Mouse (Mus musculus) fat pad, adult 2 months (tissue): ENCODE measurements around the gene Ccnjl.

ENCODE experiments used
- DNase-seq: peaks from one replicate; pipeline ENCODE4 v3.0.0-alpha.2; 2011; ENCODE audit warnings: low read depth, low spot score; ENCODE audit errors: extremely low read depth

Gene Ccnjl

DNA sequence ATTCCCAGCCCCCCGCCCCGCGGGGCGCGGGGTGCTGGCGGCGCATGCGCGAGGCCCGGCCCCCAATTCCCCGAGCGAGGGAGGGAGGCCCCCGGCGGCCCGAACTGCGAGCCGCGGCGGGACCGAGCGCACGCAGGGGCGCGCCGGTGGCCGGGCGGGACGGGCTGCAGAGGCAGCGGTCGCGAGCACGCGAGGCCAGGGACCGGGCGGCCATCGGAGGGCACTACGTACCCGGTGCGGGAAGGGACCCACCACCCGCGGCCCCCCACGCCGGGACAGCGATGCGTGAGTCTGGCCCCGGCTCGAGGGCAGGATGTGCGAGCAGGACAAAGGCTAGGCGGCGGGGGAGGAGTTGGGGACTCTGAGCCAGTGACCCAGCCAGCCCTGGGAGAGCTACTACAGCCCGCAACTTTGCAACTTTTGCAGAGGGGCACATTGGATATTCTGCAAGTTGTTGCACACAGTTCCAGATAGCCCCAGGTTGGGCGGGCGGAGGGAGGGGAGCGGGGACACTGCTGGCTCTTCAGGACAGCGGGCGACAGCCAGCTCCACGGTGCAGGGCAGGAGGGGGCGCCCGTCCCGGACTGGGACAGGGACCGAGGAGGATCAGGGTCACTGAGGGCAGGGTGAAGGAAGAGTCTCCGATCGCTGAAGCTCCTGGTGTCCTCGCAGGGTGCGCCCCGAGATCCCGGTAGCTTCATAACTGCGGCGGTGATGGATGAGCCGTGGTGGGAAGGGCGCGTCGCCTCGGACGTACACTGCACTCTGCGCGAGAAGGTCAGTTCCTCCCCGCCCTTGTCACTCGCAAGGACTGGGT is at the start of gene Ccnjl:
Ccnjl (plus strand) TSS at position 102 of the 817 bp plus-strand sequence.
- no peak for DNase-seq

DNA sequence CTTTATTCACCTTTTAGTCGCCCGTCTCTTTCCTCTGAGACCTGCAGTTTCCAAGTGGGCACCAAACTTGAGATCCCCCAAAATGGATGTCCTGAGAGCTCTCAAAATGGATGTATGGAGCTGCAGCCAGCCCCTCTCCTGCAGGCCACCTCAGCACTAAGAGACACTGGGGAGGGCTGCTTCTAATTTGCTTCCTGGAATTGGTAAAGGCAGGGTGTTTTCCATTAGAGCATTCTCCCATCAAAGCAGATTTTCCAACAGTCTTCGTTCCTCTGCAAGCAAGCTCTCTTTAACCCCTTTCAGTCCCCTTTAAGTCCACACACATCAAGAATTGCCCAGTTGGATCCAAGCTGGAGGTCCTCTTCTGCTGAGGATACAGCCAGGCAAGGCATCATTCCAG is 49.2 kb upstream of the Ccnjl start:
- no peak for DNase-seq

DNA sequence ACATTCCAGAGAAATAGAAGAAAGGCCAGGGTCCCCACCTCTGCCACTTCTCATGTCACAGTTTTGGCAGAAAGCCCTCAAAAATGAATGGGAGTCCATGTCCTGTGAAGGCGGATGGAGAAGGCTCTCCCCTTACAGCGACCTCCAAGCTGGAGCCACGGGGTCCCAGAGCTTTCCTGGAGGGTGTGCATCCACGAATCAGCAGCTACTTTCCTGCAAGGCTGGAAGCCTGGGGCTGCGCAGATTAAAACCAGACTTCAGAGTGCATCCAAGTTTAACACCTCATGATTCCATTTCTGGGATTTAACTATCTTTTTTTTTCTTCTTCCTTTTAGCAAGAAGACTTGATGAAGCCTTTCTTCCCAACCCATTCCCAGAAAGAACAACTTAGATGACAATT is 48.0 kb upstream of the Ccnjl start:
- no peak for DNase-seq

DNA sequence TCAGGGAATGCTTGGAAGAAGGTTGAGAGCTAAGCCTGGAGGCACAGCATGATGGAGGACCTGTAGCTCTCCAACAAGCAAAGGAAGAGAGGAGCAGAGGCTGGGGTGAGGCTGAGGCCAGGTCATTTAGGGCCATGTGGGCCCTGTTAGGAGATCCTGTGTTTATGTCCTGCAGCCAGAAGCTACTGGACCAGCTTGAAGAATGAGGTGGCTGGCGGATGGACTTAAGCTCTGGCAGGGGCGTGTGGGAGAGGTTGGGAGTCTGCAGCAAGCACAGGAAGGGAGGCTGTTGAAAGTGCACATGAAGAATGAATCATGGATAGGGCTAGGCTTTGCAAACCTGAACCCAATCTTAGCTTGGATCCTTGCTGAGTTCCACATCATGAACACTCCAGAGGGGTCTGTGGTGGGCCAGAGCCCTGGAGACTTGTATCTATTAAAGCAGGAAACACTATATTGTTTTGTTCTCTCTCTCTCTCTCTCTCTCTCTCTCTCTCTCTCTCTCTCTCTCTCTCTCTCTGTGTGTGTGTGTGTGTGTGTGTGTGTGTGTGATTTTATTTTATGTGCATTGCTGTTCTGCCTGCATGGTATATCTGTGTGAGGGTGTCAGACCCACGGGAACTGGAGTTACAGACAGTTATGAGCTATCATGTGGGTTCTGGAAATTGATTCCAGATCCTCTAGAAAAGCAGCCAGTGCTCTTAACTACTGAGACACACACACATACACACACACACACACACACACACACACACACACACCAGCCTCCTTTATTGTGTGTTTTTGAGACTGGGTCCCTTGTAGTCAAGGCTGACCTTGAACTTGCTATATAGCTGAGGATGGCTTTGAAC is 46.7 kb upstream of the Ccnjl start:
- DNase-seq, result no peak

DNA sequence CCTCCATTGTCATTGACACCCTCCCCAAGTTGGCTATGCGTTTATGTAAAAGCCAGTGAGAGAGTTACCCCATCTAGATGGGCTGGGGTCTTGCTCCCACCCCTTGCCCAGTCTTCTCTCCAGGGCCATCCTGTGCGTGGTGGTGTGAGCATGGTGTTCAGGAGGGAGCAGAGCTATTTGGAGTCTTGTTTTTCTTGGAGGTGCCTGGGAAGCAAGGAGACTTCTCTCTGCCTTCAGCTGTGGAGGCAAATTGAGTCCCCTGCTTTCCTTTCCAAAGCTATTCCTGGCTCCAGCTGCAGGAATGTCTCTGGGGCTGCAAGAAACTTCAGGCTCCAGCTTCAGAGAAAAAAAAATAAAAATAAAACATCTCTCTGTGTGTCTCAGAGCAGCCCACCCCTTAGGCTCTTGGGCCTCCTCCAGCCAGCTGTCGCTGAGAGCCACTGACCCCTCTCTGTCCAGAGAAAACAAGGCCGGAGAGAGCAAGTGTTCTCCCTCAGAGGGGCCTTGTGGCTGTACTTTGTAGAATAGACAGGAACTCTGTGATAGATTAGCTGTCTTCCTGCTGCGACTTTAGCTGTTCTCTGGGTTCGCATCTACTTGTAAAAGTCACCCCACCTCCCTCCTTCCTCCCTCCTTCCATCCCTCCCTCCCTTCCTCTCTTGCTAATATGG is 45.3 kb upstream of the Ccnjl start:
- no peak for DNase-seq

DNA sequence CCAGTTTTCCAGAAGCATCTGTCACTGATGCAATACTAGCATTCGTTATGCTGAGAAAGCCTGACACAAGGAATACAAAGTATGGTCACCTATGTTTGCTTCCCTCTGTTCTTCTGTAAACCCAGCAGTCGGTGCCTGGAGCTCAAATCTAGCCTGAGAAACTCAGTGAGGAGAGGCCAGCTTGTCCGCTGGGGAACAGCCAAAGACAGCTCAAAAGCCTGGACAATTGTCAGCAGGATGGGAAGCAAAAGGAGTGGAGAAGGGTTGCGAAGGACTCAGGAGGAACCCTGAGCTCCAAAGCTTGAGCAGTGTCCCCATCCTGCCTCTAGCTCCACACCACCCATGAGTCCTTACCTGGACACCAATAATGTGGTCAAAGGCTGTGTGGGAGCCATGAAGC is 44.5 kb upstream of the Ccnjl start:
- DNase-seq, result no peak

DNA sequence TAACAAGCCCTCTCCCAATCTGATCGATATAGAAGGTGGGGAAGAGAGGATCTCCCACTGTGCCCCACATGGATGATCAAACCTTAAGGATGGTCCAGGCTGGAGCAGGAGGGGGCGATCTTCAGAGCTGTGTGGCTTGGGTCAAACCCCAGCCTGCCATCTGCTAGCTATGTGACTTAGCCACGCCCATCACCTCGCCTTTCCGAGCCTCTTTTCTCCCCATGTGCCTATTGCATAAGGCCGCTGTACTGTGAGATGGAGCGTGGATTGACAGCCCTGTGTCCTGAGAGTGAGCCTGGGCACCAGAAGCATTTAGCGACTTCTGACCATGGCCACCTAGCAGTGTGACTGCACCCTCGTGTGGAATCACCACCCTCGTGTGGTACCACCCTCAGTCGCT is 43.9 kb upstream of the Ccnjl start:
- DNase-seq, result no peak

DNA sequence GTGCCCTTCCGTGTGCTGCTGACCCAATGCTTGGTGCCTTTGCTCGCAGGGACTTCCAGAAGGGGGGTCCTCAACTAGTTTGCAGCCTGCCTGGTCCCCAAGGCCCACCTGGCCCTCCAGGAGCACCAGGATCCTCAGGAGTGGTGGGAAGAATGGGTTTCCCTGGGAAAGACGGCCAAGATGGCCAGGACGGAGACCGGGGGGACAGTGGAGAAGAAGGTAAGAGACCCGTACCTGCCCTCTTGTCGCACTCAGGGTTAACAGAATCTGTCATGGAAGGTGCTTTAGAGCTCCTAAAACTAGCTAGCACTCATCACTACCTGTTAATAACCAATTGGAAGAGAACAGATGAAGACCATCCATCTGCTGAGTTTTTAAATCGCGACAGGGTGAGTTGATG is 42.7 kb upstream of the Ccnjl start:
- no peak for DNase-seq

DNA sequence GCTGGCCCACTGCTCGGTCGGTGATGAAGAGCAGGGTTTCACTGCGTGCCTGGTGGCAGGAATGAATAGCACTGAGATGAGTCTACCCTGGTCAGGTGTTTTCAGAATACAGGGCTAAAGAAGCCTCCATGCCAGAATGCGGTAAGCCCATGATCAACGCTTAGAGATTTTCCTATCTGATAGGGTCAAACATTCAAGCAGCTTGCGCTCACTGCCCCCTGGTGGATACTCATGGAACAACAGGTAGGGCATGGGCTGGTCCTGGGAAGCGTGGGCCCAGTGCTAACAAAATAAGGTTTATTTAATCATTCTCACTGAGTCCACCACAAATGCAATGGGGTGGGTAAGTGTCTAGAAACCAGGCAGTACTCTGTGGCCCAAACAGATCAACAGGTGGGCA is 35.9 kb upstream of the Ccnjl start:
- DNase-seq, result no peak

DNA sequence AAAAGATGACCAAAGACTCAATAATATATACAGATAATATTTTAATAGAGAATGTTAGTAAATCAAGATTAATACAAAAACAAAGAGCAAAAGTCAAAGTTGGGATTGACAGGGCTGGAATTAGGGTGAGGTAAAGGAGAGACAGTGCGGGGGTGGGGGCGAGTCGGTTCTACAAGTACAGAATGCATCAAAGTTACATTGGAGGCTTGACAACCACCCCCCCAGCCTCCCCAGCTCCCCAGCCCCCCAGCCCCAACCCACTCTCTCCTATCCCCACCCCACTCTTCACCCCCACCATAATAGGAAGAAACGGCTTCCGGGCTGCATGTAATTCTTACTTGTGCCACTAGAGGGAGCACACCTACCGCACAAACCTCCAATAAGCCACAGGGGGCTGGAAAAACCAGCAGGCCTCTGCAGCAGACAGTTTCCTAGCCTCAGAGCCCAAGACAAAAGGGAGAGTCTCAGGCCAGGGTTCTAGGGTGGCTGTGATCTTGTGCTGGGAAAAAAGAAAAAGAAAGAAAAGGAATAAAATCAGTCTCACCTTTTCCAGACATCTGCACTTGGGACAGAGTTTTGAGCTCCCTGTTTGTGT is 34.7 kb upstream of the Ccnjl start:
- no peak for DNase-seq

DNA sequence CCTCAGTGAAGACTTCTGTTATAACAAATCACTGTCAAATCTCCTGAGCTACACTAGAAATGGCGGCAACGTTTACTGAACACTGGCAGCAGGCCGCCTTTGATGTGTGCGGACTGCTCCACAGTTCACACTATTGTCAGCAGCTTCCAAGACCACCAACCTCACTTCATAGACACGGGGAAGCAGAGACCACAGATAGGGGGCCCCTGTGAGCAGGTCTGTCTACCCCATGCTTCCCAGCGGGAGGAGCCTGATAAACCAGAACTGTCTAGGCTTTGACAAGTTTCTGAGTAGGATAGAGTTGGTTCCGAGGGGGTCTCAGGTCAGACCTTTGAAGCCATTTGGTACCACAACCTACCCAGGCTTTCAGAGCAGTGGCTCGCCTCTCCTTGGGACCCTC is 33.5 kb upstream of the Ccnjl start:
- DNase-seq, result no peak

DNA sequence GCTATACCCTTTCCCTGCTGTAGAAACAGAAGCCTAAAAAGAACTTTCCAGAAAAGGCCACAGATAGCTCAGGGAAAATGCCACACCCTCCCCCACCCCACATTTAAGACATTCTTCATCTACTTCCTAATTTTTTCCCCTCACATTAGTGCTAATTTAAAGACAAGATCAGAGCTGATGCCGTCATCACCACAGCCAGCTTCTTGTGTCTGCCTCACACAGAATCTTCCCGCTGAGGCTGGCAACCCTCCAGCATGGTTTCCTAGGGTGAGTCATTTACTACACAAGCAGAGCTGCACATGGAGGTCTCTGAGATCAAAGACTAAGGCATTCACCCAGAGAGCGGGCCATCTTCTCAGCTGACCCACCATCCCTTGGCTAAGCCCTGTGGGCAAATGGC is 33.1 kb upstream of the Ccnjl start:
- no peak for DNase-seq

DNA sequence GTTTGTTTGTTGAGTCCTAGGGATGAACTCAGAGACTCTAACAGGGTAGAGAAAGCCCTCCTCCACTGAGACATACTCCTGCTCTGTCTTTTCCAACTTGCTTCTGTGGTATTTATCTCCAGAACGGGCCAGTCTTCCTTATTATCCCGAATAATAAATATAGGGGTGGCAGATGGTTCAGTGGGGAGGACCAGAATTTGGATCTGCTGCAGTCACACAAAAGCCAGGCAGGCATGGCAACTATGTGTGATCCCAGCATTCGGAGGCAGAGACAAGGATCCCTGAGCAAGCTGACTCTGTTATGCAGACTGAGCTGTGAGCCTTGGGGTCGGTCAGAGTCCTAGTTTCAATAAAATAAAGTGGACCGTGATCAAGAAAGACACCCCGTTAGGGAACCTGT is 27.3 kb upstream of the Ccnjl start:
- DNase-seq, result no peak

DNA sequence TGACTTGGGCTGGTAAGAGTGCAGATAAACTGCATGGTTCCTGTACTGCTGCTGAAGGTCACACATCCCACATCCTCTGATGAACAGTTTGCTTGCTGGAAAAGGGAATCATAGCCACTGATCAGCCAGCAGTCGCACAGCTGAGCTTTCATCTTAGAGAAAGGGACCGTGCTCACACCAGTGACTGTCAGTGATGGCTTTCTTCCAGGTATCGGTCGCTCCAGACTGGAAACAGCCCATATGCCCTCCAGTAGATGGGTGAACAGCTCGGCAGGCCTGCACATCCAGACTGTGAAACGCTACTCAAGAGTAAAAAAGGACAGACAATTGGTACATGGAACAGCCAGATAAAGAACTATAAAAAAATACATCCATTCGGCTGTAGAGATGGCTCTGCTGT is 23.4 kb upstream of the Ccnjl start:
- no peak for DNase-seq

DNA sequence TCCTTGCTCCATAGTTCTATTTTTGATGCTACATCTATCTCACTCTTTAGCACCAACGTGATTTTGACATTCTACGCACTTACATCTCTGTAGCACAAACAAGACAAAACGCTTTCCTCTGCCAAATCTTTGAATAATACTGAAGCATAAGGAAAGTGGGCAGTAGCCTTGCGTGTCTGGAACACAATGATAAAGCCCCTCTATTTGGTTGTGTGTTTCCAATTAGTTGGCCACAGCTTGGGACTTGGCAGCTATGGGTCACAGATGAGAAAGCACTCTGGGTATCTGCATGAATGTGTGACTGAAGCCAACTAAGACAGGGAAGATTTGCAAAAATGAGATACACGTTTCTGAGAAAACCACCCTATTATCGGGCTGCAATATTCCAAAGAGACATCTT is 20.6 kb upstream of the Ccnjl start:
- DNase-seq, result no peak

DNA sequence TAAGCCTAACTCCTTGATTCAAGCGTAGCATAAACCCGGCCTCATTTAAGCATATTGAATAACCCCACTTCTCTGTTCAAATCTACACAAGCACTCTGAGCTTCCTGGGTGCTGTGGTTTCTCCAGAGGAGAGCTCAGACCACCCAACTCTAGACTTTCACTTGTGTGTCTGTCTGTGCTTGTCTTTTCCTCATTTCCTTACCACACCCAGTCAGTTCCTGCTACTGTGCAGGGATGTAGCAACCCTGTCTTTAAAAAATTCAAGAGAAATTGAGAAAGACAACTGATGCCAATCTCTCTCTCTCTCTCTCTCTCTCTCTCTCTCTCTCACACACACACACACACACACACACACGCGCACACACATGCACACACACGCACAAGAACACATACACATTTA is 18.7 kb upstream of the Ccnjl start:
- no peak for DNase-seq

DNA sequence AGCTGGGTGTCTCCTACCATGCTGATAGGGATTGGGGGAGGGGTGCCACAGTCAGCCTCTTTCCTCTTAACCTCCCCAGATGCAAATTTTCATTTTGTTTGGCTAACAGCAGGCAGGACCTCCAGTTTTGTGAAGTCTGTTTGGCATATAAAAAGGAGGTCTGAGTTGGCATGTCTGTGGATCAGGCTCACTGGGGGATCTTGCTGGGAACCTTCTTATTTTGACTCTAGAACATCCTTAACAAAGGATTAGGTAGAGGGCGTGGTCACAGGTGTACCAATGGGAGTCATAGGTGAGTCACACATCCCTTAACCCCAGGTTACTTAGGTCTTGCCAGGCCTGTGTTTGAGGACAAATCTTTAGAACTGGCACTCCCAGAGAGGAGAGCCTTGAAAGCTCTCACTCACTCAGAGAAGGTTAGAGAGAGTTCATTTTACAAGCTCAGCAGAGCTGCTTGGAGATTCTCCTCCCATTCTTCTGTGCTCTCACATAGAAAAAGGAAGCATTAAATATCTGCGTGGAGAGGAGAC is 15.9 kb upstream of the Ccnjl start:
- no peak for DNase-seq

DNA sequence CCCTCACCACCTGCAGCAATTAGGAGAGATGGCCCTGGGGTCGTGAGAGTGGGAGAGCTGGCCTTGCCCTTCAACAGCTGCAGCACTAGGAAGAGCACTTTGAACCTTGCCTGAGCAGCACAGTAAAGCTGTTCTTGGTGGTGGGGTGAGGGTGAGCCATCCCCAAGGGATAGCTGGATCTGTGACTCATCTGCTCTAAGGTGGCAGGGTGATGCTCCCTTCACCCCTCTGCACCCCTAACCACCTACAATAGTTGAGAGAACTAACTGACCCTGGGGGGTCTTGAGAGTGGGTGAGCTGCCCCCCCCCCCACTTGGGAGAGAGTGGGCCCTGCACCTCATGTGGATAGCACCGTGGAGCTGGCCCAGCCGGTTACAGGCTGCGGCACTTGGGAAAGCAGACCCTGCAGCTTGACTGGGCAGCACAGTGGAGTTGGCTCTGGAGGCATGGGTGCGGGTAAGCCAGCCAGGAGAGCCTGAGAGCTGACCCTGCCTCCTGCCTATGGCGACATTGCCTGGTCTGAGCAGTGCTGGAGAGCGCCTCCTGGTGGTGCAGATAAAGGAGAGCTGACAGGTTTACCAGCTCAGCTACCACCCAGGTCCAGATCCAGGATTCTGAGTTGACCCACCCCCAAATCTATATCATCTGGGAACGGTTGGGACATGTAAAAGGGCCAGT is 12.1 kb upstream of the Ccnjl start:
- DNase-seq, result no peak

DNA sequence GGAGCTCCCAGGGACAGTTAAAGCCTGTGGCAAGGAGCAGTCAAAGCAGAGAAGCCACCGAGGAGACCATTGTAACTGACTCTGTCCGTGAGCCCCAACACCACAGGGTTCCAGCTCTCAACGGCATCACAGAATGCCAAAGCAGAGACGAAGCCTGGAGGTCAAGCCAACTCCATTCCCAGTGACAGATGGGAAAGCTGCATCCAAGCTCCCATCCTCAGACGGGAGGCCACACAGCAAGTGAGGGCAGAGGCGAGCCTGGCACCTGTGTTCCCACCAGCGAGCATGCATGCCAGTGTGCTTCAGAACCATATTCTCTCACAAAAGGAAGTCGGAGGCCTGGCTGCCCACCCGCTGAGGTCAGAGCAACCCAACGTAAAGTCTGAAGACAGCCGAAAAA is 10.9 kb upstream of the Ccnjl start:
- no peak for DNase-seq

DNA sequence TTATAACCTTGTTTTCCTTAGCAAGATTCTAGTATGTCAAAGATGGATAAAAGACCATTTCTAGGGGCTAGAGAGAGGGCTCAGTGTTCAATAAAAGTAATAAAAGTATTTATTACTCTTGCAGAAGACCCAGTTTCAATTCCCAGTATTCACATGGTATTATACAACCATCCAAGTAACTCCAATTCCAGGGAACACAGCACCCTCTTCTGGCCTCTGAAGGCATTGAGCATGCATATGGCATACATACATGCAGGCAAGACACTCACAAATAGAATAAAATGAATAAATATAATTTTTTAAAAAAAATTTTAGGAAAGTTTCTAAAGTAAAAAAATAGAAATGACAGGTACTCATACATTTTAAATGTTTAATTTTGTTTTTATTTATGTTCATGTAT is 10.5 kb upstream of the Ccnjl start:
- DNase-seq, result no peak

DNA sequence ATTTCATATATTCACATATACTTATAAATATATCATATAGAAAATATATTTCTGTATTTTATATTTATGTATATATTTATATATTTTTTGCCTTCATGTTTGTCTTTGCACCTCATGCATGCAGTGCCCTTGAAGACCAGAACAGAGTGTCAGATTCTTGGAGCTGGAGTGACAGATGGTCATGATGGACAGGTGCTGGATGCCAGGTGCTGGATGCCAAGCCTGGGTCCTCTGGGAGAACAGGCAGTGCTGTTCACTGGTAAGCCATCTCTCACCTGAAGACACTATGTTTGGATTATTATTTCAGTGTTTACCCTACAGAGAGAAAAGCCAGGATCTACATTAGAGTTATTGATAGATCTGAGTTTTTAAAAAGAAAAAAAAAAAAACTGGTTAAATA is 9.8 kb upstream of the Ccnjl start:
- DNase-seq, result no peak
